Mouse (Mus musculus) heart, embryonic 13.5 days (tissue): ENCODE data around the gene Sec22c. TPM values are rescaled to one million over a fixed set of nuclear protein-coding genes. Genes with fewer than 3 reads are reported as not detected.

Experiments used
- polyA plus RNA-seq: library from polyadenylated mRNA; unstranded; fragments of >200 nt; fragmentation: Nextera tagmentation; extraction: Ambion mirVana; gene quantifications from 2 replicates; pipeline ENCODE4 v1.2.1, GENCODE M21; 2015

Sec22c gene
- polyA plus RNA-seq, 1 experiment from 2014 or later = 6.3 TPM

Other genes with a start within 250 kb of the Sec22c start
- 0.62 and 0.75 TPM in 2 replicates for gene Cck, start 209.8 kb downstream of the Sec22c start, polyA plus RNA-seq
- not detected in 2 replicates for gene Lyzl4, start 63.4 kb downstream of the Sec22c start, polyA plus RNA-seq
- 0.10 and 0.33 TPM in 2 replicates for gene Vipr1, start 62.8 kb downstream of the Sec22c start, polyA plus RNA-seq
- gene Ss18l2, start 4.8 kb upstream of the Sec22c start, polyA plus RNA-seq = 163 and 176 TPM in 2 replicates
- gene Nktr, start 13.7 kb upstream of the Sec22c start, polyA plus RNA-seq = 40.1 and 42.3 TPM in 2 replicates
- gene Zfp651, start 53.8 kb upstream of the Sec22c start, polyA plus RNA-seq = 11.1 and 12.5 TPM in 2 replicates
- 1.4 and 2.1 TPM in 2 replicates for gene Klhl40, start 72.1 kb upstream of the Sec22c start, polyA plus RNA-seq
- gene Hhatl, start 87.0 kb upstream of the Sec22c start, polyA plus RNA-seq = 10.3 and 10.7 TPM in 2 replicates
- gene Ccdc13, start 134.0 kb upstream of the Sec22c start, polyA plus RNA-seq = 0.05 TPM in 1 of 2 replicates, not detected in the other
- gene Higd1a, start 152.9 kb upstream of the Sec22c start, polyA plus RNA-seq = 230 and 277 TPM in 2 replicates
- gene Ackr2, start 192.9 kb upstream of the Sec22c start, polyA plus RNA-seq = 0.64 and 0.79 TPM in 2 replicates
- gene Cyp8b1, start 210.8 kb upstream of the Sec22c start, polyA plus RNA-seq = not detected in 2 replicates
- gene Fam198a, start 245.5 kb upstream of the Sec22c start, polyA plus RNA-seq = 0.90 and 0.94 TPM in 2 replicates